Mouse (Mus musculus) embryonic facial prominence, embryonic 12.5 days (tissue): Measurements from ENCODE around the gene Wdfy4. TPM values are rescaled to one million over a fixed set of nuclear protein-coding genes. Genes with fewer than 3 reads are reported as not detected.

Source experiments
- ATAC-seq: fragments of 200-750 bp; cut with Nextera tagmentation; 2 replicates; pipeline ENCODE4 v1.8.0; 2017; ENCODE audit not compliant: insufficient number of reproducible peaks, insufficient read depth, low FRiP score, low TSS enrichment
- H3K27ac ChIP-seq: fragments of 300-500 bp; sonication (generic); 2 replicates; pipeline ENCODE4 v1.5.1; 2016; ENCODE audit warnings: mild to moderate bottlenecking
- H3K27me3 ChIP-seq: fragments of 300-500 bp; sonication (generic); 2 replicates; pipeline ENCODE4 v1.6.1; 2016; ENCODE audit warnings: mild to moderate bottlenecking, moderate library complexity
- H3K36me3 ChIP-seq: fragments of 300-500 bp; sonication (generic); 2 replicates; pipeline ENCODE4 v1.6.1; 2016; ENCODE audit warnings: mild to moderate bottlenecking
- H3K4me1 ChIP-seq: fragments of 300-500 bp; sonication (generic); 2 replicates; pipeline ENCODE4 v1.6.1; 2016
- H3K4me2 ChIP-seq: fragments of 300-500 bp; sonication (generic); replicated peaks from 2 replicates; pipeline ENCODE4 v1.6.1; 2016; ENCODE audit warnings: mild to moderate bottlenecking, moderate library complexity
- H3K4me3 ChIP-seq: fragments of 300-500 bp; sonication (generic); 2 replicates; pipeline ENCODE4 v1.5.1; 2016; ENCODE audit warnings: mild to moderate bottlenecking
- H3K9ac ChIP-seq: fragments of 300-500 bp; sonication (generic); 2 replicates; pipeline ENCODE4 v1.6.1; 2016; ENCODE audit warnings: mild to moderate bottlenecking, moderate library complexity
- H3K9me3 ChIP-seq: fragments of 300-500 bp; sonication (generic); 2 replicates; pipeline ENCODE4 v1.6.1; 2016; ENCODE audit warnings: mild to moderate bottlenecking, moderate library complexity
- WGBS: fragments of 180-500 bp; shearing (Covaris S2); methylation state at CpG from one replicate; pipeline ENCODE4 v1.1.7; 2016; 5-methylcytosine and 5-hydroxymethylcytosine counted together
- polyA plus RNA-seq: library from polyadenylated mRNA; unstranded; fragments of >200 nt; fragmentation: Nextera tagmentation; extraction: Ambion mirVana; gene quantifications from 2 replicates; pipeline ENCODE4 v1.2.1, GENCODE M21; 2016

Wdfy4 gene
- polyA plus RNA-seq, 1 experiment from 2014 or later, result 0.22 TPM

DNA sequence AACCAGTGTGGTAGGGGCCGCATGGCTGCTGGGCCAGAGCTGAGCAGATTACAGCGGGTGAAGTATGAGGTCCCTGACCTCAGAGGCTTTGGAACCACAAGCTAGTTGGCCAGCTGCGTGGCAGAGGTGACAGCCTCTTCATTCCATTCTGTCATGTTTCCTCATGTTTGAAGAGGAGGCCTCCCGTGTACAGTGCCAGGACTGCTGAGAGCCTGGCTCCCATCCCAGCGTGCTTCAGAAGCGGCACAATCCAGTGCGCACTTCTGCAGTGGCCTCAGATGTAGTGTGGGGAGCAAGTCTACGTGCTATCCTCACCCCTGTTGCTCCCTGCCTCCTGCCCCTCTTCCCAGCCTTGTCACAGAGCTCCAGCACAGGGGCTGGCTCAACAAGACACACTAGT, 228.8 kb downstream of the Wdfy4 start:
- Histone ChIP-seq H3K27me3 (no peaks in the 10 kb centered on the region), H3K4me3 (no peak overlapping the region), H3K27ac (no peak overlapping the region), H3K9ac (no peak overlapping the region), H3K4me1 (peaks cover under 1% of the 10 kb centered on the region), H3K9me3 (no peaks in the 10 kb centered on the region), H3K36me3 (no peaks in the 10 kb centered on the region), H3K4me2 (no peak overlapping the region)
- no peak for ATAC-seq
- 76% methylated on average over 8 of the region's 8 CpGs for WGBS

GRCm38 (mm10) chr14:32950312-32951301, 234.7 kb downstream of the Wdfy4 start:
- Histone ChIP-seq H3K4me1 (peaks cover 12% of the 10 kb centered on the region; the same call in 1 of the 2 replicates), H3K27ac (no peak overlapping the region), H3K36me3 (no peaks in the 10 kb centered on the region), H3K4me2 (0 out of 2 replicates have a peak overlapping the region, but pooled peaks have one; percentile 2), H3K9me3 (no peaks in the 10 kb centered on the region), H3K27me3 (no peaks in the 10 kb centered on the region), H3K4me3 (no peak overlapping the region), H3K9ac (no peak overlapping the region)
- peak; percentile 67 for ATAC-seq
- 44% methylated on average over 20 of the region's 20 CpGs for WGBS

DNA sequence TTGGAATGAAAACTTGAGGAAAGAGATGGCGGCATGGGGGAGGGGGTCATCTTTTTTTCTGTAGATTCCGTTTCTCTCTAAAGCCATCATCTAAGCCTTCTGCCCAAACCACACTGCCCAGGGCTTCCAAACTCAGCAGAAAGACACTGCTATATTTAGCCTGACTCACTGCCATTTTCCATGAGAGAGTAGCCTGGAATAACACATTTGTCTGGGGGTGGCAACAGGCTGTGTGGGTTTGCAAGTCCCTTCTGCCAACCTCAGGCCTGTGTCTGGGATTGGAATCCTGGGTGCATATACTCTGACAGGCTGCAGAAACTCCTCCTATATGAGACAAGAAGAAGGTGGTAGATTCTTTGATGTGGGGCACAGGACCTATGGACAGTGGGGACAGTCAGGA, 237.8 kb downstream of the Wdfy4 start:
- H3K27me3 ChIP-seq, result no peaks in the 10 kb centered on the region
- H3K36me3 ChIP-seq, result no peaks in the 10 kb centered on the region
- peaks cover 12% of the 10 kb centered on the region; the same call in 1 of the 2 replicates for H3K4me1 ChIP-seq
- H3K27ac ChIP-seq, result no peak overlapping the region
- no peak overlapping the region for H3K9ac ChIP-seq
- no peak overlapping the region for H3K4me2 ChIP-seq
- ATAC-seq, result no peak
- H3K9me3 ChIP-seq, result no peaks in the 10 kb centered on the region
- no peak overlapping the region for H3K4me3 ChIP-seq
- 86% methylated on average over 2 of the region's 2 CpGs for WGBS

DNA sequence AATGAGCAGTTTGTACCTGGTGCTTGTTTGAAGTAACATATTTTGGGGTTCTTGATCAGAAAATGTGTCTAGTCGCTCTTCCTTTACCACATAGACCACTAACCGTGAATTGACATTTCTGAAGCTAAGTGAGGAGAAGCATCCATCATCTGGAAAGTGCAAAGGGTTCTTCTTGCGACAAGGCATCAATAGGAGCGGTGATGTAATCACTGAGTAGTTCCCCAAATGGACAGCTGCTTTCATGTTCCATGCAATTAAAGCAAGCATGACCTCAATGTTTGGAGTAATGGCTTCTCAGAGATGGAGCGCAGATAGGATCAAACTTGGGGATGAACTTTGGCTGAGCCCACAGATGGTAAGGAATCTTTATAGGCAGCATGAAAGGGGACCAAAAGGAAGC, 246.1 kb downstream of the Wdfy4 start:
- WGBS, result 81% methylated on average over 5 of the region's 5 CpGs
- no peak for ATAC-seq

DNA sequence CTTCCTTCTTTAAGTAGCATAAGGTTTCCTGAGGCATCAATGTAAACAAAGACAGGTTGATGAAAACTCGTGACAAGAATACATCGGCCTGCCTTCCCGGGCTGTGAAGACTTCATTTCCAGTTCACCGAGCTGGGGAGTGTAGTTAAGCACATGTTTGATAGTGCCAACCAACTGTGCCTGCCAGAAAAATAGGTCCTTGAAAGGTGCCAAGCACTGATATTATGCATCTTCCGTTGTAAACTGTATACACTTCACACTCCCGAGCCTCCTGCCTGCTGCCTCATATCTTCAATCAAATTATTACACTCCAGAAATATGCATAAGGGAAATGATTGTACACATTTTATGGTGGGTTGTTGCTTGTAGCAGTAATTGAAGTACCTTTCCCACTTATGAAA, 251.2 kb downstream of the Wdfy4 start:
- H3K27ac ChIP-seq, result no peak overlapping the region
- no peak for ATAC-seq
- H3K27me3 ChIP-seq, result no peaks in the 10 kb centered on the region
- H3K9ac ChIP-seq, result no peak overlapping the region
- H3K4me2 ChIP-seq, result no peak overlapping the region
- H3K9me3 ChIP-seq, result no peaks in the 10 kb centered on the region
- no peak overlapping the region for H3K4me3 ChIP-seq
- 77% methylated on average over 6 of the region's 6 CpGs for WGBS
- H3K4me1 ChIP-seq, result no peaks in the 10 kb centered on the region
- no peaks in the 10 kb centered on the region for H3K36me3 ChIP-seq

More for the DNA sequence above, 246.1 kb downstream of the Wdfy4 start:
- no peak overlapping the region for H3K4me3 ChIP-seq
- no peak overlapping the region for H3K4me2 ChIP-seq
- no peak overlapping the region for H3K9ac ChIP-seq
- no peaks in the 10 kb centered on the region for H3K9me3 ChIP-seq
- no peaks in the 10 kb centered on the region for H3K36me3 ChIP-seq
- no peaks in the 10 kb centered on the region for H3K4me1 ChIP-seq
- no peak overlapping the region for H3K27ac ChIP-seq
- H3K27me3 ChIP-seq, result no peaks in the 10 kb centered on the region

DNA sequence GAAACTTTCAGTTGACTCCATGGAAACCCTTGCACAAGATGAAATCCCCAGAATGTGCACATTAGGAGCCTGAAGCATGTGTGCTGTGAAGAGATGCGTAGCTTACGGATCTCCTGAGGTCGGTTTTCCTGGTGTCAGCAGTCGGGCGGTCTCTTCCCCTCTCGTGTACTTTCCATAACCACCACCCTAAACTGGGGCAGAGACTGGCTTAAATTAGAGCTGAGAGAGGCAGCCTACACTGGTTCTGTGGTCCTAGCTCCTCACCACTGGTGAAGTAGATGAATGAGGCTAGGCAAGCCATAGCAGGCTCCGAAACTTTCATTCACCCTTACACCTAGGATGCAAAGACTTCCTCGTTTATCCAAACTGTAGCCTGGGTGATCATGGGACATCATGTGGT, 253.1 kb downstream of the Wdfy4 start:
- 84% methylated on average over 8 of the region's 8 CpGs for WGBS
- Histone ChIP-seq H3K4me2 (no peak overlapping the region), H3K4me3 (no peak overlapping the region), H3K9ac (no peak overlapping the region), H3K27ac (no peak overlapping the region), H3K4me1 (no peaks in the 10 kb centered on the region), H3K27me3 (no peaks in the 10 kb centered on the region), H3K9me3 (no peaks in the 10 kb centered on the region), H3K36me3 (no peaks in the 10 kb centered on the region)
- ATAC-seq, result no peak

DNA sequence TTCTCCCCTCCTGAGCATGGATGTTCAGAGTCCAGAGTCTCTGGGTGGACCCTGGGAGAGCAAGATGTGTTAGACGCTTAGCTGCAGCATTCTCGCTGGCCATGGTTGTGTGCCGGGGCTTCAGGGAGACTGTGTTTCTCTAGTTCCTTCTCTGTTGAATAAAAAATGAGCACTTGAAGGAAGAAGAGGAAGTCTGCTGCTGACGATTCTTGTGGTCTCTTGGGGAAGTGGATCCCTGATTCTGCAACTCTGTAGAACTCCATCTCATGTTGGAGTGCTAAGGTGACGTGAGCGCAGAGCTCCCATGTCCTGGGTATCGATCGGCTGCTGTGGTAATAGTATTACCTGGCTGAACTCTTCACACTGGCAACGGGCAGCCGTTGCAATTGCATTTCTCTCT, 253.6 kb downstream of the Wdfy4 start:
- no peak overlapping the region for H3K9ac ChIP-seq
- no peak overlapping the region for H3K27ac ChIP-seq
- H3K9me3 ChIP-seq, result no peaks in the 10 kb centered on the region
- 85% methylated on average over 10 of the region's 10 CpGs for WGBS
- H3K4me2 ChIP-seq, result no peak overlapping the region
- no peaks in the 10 kb centered on the region for H3K36me3 ChIP-seq
- no peak for ATAC-seq
- no peaks in the 10 kb centered on the region for H3K27me3 ChIP-seq
- H3K4me1 ChIP-seq, result no peaks in the 10 kb centered on the region
- H3K4me3 ChIP-seq, result no peak overlapping the region

GRCm38 (mm10) chr14:32923871-32924270, 261.4 kb downstream of the Wdfy4 start:
- H3K27ac ChIP-seq, result no peak overlapping the region
- H3K27me3 ChIP-seq, result no peaks in the 10 kb centered on the region
- no peak for ATAC-seq
- H3K9ac ChIP-seq, result no peak overlapping the region
- peaks cover 7% of the 10 kb centered on the region; the same call in 1 of the 2 replicates for H3K4me1 ChIP-seq
- 73% methylated on average over 9 of the region's 9 CpGs for WGBS
- H3K36me3 ChIP-seq, result no peaks in the 10 kb centered on the region
- H3K4me2 ChIP-seq, result no peak overlapping the region
- H3K4me3 ChIP-seq, result no peak overlapping the region
- H3K9me3 ChIP-seq, result no peaks in the 10 kb centered on the region

GRCm38 (mm10) chr14:32917919-32918318, 267.4 kb downstream of the Wdfy4 start:
- Histone ChIP-seq H3K4me3 (no peak overlapping the region), H3K9ac (no peak overlapping the region), H3K4me1 (no peaks in the 10 kb centered on the region), H3K27ac (no peak overlapping the region), H3K9me3 (no peaks in the 10 kb centered on the region), H3K4me2 (no peak overlapping the region), H3K27me3 (0 out of 2 replicates have a peak, but pooled peaks cover 3% of the 10 kb centered on the region), H3K36me3 (no peaks in the 10 kb centered on the region)
- ATAC-seq, result no peak
- WGBS, result 93% methylated on average over 1 of the region's 1 CpGs

- Histone ChIP-seq H3K36me3 (no peaks in the 10 kb centered on the region), H3K9me3 (no peaks in the 10 kb centered on the region), H3K4me2 (no peak overlapping the region), H3K9ac (no peak overlapping the region), H3K4me1 (no peaks in the 10 kb centered on the region), H3K4me3 (no peak overlapping the region), H3K27ac (no peak overlapping the region), H3K27me3 (0 out of 2 replicates have a peak, but pooled peaks cover 3% of the 10 kb centered on the region)
- ATAC-seq, result no peak
- WGBS, result 63% methylated on average over 2 of the region's 2 CpGs
Observed at GRCm38 (mm10) chr14:32915360-32915759, 269.9 kb downstream of the Wdfy4 start.

DNA sequence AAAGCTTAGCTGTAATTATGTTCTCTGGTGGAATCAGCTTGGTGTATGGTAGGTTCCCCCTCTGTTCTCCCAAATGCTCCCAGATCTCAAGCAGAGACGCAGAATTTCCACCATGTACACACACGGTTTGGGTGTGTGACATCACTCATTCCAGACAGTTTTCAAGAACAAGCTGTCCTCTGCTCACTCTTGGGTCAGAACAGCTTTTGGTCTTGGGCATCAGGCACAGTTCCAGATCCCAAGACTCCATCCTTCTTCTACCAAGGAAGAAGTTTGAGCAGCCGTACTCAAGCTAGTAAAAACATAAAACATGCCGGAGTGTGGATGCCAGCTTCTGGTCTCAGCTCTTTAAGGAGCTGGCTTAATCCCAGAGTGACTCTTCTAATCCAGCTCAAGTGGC, 274.1 kb downstream of the Wdfy4 start:
- Histone ChIP-seq H3K4me2 (no peak overlapping the region), H3K9ac (no peak overlapping the region), H3K27ac (no peak overlapping the region), H3K27me3 (no peaks in the 10 kb centered on the region), H3K36me3 (no peaks in the 10 kb centered on the region), H3K4me1 (no peaks in the 10 kb centered on the region), H3K4me3 (no peak overlapping the region), H3K9me3 (no peaks in the 10 kb centered on the region)
- ATAC-seq, result no peak
- 86% methylated on average over 4 of the region's 4 CpGs for WGBS
